Mouse (Mus musculus): Measurements from ENCODE around the gene Pank2.

Pank2 gene

GRCm38 (mm10) chr2:131323675-131324074 is 61.4 kb downstream of the Pank2 start:
- no peak for DNase-seq (ENCODE audit: low read depth)

- DNase-seq (ENCODE audit: low read depth) = peak; percentile 33
These were observed 63.7 kb downstream of the Pank2 start for GRCm38 (mm10) chr2:131326044-131326443.

GRCm38 (mm10) chr2:131328981-131329380 is 66.7 kb downstream of the Pank2 start:
- no peak for DNase-seq (ENCODE audit: low read depth)

GRCm38 (mm10) chr2:131330548-131330947 is 68.3 kb downstream of the Pank2 start:
- no peak for DNase-seq (ENCODE audit: low read depth)

GRCm38 (mm10) chr2:131337602-131338001 is 75.3 kb downstream of the Pank2 start:
- peak; percentile 77 for DNase-seq (ENCODE audit: low read depth)

- no peak for DNase-seq (ENCODE audit: low read depth)
These were observed 82.2 kb downstream of the Pank2 start for GRCm38 (mm10) chr2:131344449-131344848.

- no peak for DNase-seq (ENCODE audit: low read depth)
These were observed 83.3 kb downstream of the Pank2 start for GRCm38 (mm10) chr2:131345556-131345955.
